Mouse (Mus musculus): ENCODE measurements at regions not wholly inside any gene's neighbourhood (a gene's known extent, or its start where the extent isn't known, plus 50 kb on each side); places are given as distances from the start of the nearest gene placed in this dataset.

DNA sequence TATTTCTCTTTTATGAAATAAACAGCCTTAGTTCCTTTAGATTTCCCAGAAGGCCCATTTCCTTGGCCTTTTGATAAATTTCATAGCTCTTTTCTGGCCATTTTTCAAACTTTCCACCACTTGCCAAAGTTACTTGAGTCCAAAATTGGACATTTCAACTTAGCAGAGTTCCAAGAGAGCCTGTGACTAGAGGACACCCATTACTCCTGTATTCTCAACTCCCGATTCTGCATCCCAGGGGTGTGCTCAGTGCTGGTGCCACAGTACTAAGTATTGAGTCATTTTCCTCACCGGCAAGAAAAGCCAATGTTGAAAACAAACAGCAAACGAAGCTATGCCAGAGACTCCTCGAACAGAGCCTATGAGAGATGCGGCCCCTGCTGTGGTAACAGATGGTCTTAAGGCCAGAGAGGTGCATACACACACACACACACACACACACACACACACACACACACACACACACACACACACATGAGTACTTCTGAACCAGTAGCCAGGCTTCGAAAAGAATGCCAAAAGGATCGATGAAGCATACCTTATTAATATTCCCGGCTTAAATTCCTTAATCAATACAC lies 126.5 kb downstream of the Tmx1 start:
- peaks cover 7% of the 10 kb centered on the region; the same call in 1 of the 2 replicates for H3K4me1 ChIP-seq (ENCODE audit: control insufficient read depth, insufficient read depth, low read length)
- ATAC-seq (ENCODE audit: low FRiP score, low read depth) (no peak), DNase-seq (ENCODE audit: low spot score) (peak; percentile 38)
- WGBS: 77% methylated on average over 8 of the region's 8 CpGs
- no peak for TF ChIP-seq POLR2A (IDR thresholded peaks at IDR 0.05; ENCODE audit: borderline replicate concordance, extremely low read depth, insufficient read depth, insufficient read length)
- no peaks in the 10 kb centered on the region for H3K36me3 ChIP-seq (ENCODE audit: control insufficient read depth, insufficient read depth, low read length)
- H3K4me3 ChIP-seq (replicated peaks; ENCODE audit: low read length): no peak overlapping the region
- H3K4me2 ChIP-seq (replicated peaks; ENCODE audit: low read depth, low read length, severe bottlenecking): no peak overlapping the region
- no peaks in the 10 kb centered on the region for H3K27me3 ChIP-seq (ENCODE audit: control insufficient read depth, insufficient read depth, low read length)
- H3K9me3 ChIP-seq (ENCODE audit: control insufficient read depth, low read length): 0 out of 2 replicates have a peak, but pooled peaks cover 3% of the 10 kb centered on the region
- no peak overlapping the region for H3K27ac ChIP-seq (replicated peaks; ENCODE audit: low read depth, low read length)
- no peak overlapping the region for H3K9ac ChIP-seq (ENCODE audit: low read depth, low read length, severe bottlenecking)

DNA sequence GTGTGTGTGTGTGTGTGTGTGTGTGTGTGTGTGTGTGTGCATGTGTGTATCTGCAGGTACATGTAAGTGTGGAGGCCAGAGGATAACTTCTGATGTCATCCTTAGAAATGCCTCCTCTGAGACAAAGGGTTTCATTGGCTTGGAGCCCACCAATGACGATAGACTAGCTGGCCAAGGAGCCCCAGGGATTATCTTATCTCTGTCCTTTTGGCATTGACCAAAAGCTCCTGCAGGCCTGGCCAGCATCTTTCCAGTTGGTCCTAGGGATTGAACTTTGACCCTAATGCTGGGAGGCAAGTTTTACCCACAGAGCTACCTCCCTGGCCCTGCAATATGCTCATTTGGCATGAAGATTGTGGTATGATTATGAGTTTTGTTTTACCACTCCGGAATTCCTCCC lies 133.3 kb downstream of the Tmx1 start:
- no peak for ATAC-seq (ENCODE audit: low FRiP score, low read depth)
- Histone ChIP-seq H3K27ac (replicated peaks; ENCODE audit: low read depth, low read length) (no peak overlapping the region), H3K27me3 (ENCODE audit: control insufficient read depth, insufficient read depth, low read length) (no peaks in the 10 kb centered on the region), H3K4me1 (ENCODE audit: control insufficient read depth, insufficient read depth, low read length) (0 out of 2 replicates have a peak, but pooled peaks cover 5% of the 10 kb centered on the region), H3K9me3 (ENCODE audit: control insufficient read depth, low read length) (0 out of 2 replicates have a peak, but pooled peaks cover 3% of the 10 kb centered on the region), H3K36me3 (ENCODE audit: control insufficient read depth, insufficient read depth, low read length) (no peaks in the 10 kb centered on the region), H3K4me2 (replicated peaks; ENCODE audit: low read depth, low read length, severe bottlenecking) (no peak overlapping the region), H3K4me3 (replicated peaks; ENCODE audit: low read length) (no peak overlapping the region), H3K9ac (ENCODE audit: low read depth, low read length, severe bottlenecking) (no peak overlapping the region)
- 84% methylated on average over 2 of the region's 2 CpGs for WGBS
- no peak for DNase-seq (ENCODE audit: low spot score)
- no peak for TF ChIP-seq POLR2A (IDR thresholded peaks at IDR 0.05; ENCODE audit: borderline replicate concordance, extremely low read depth, insufficient read depth, insufficient read length)

DNA sequence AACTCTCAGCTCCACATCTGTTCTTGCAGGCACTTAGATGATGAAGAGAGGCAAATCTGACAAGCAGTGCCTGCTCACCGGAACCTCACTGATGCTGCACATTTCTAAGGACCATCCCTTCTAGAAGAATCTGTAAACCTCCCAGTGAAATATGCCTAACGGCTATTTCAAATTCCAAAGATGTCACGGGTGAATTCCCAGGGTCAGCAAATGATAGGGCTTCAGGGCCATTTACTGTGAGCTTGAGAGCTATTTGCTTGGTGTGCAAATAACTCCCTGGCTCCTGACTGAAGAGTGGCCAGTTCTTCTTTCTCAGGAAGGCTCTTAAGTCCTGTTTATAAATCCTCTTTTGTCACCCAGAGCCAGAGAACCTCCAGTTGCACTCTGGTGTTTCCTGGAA lies 135.3 kb downstream of the Tmx1 start:
- Histone ChIP-seq H3K9me3 (ENCODE audit: control insufficient read depth, low read length) (no peaks in the 10 kb centered on the region), H3K27me3 (ENCODE audit: control insufficient read depth, insufficient read depth, low read length) (no peaks in the 10 kb centered on the region), H3K4me3 (replicated peaks; ENCODE audit: low read length) (no peak overlapping the region), H3K9ac (ENCODE audit: low read depth, low read length, severe bottlenecking) (no peak overlapping the region), H3K4me2 (replicated peaks; ENCODE audit: low read depth, low read length, severe bottlenecking) (no peak overlapping the region), H3K4me1 (ENCODE audit: control insufficient read depth, insufficient read depth, low read length) (0 out of 2 replicates have a peak, but pooled peaks cover 5% of the 10 kb centered on the region), H3K27ac (replicated peaks; ENCODE audit: low read depth, low read length) (no peak overlapping the region), H3K36me3 (ENCODE audit: control insufficient read depth, insufficient read depth, low read length) (no peaks in the 10 kb centered on the region)
- no peak for TF ChIP-seq POLR2A (IDR thresholded peaks at IDR 0.05; ENCODE audit: borderline replicate concordance, extremely low read depth, insufficient read depth, insufficient read length)
- ATAC-seq (ENCODE audit: low FRiP score, low read depth) (no peak), DNase-seq (ENCODE audit: low spot score) (no peak)
- 45% methylated on average over 3 of the region's 3 CpGs for WGBS

- peak; percentile 34 for DNase-seq (ENCODE audit: low spot score)
- H3K9ac ChIP-seq (ENCODE audit: low read depth, low read length, severe bottlenecking): no peak overlapping the region
- no peak overlapping the region for H3K27ac ChIP-seq (replicated peaks; ENCODE audit: low read depth, low read length)
- 0 out of 2 replicates have a peak, but pooled peaks cover 5% of the 10 kb centered on the region for H3K4me1 ChIP-seq (ENCODE audit: control insufficient read depth, insufficient read depth, low read length)
- WGBS: 75% methylated on average over 2 of the region's 2 CpGs
- ATAC-seq (ENCODE audit: low FRiP score, low read depth): no peak
- H3K4me3 ChIP-seq (replicated peaks; ENCODE audit: low read length): no peak overlapping the region
- TF ChIP-seq POLR2A (IDR thresholded peaks at IDR 0.05; ENCODE audit: borderline replicate concordance, extremely low read depth, insufficient read depth, insufficient read length): no peak
- H3K27me3 ChIP-seq (ENCODE audit: control insufficient read depth, insufficient read depth, low read length): no peaks in the 10 kb centered on the region
- no peaks in the 10 kb centered on the region for H3K36me3 ChIP-seq (ENCODE audit: control insufficient read depth, insufficient read depth, low read length)
- H3K4me2 ChIP-seq (replicated peaks; ENCODE audit: low read depth, low read length, severe bottlenecking): no peak overlapping the region
- H3K9me3 ChIP-seq (ENCODE audit: control insufficient read depth, low read length): no peaks in the 10 kb centered on the region
Measured at GRCm38 (mm10) chr12:70589315-70589742, 136.4 kb downstream of the Tmx1 start.

DNA sequence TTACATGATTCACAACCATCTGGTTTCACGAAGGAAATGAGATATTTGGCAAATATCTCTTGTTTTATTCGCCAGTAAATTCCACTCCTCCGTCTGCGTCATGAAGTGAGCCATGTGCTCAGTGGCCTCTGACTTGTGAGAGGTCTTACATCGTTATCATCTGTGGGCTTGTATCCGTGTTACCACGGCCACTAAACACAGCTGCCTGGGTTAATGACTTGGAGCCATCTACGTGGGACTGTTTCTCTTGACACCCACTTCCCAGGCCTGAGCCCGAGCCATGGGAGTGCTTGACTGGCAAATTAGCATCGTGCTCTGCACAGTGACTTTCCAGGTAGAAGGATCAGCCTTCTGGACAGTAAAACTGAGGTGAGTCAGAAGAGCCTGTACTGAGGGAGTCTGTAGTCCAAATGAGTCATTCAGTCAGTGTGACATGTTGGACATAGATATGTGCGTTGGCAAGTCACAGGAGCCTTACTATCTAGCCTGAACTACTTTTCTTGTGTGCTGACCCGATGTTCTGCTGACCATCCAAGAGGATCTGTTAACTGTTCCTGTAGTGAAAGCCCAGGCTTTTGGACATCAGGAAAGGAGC lies 137.7 kb downstream of the Tmx1 start:
- TF ChIP-seq POLR2A (IDR thresholded peaks at IDR 0.05; ENCODE audit: borderline replicate concordance, extremely low read depth, insufficient read depth, insufficient read length): no peak
- H3K9ac ChIP-seq (ENCODE audit: low read depth, low read length, severe bottlenecking): no peak overlapping the region
- H3K4me3 ChIP-seq (replicated peaks; ENCODE audit: low read length): no peak overlapping the region
- no peaks in the 10 kb centered on the region for H3K27me3 ChIP-seq (ENCODE audit: control insufficient read depth, insufficient read depth, low read length)
- H3K4me2 ChIP-seq (replicated peaks; ENCODE audit: low read depth, low read length, severe bottlenecking): no peak overlapping the region
- H3K4me1 ChIP-seq (ENCODE audit: control insufficient read depth, insufficient read depth, low read length): 0 out of 2 replicates have a peak, but pooled peaks cover 5% of the 10 kb centered on the region
- WGBS: 43% methylated on average over 12 of the region's 12 CpGs
- no peak for DNase-seq (ENCODE audit: low spot score)
- H3K9me3 ChIP-seq (ENCODE audit: control insufficient read depth, low read length): no peaks in the 10 kb centered on the region
- H3K27ac ChIP-seq (replicated peaks; ENCODE audit: low read depth, low read length): no peak overlapping the region
- no peaks in the 10 kb centered on the region for H3K36me3 ChIP-seq (ENCODE audit: control insufficient read depth, insufficient read depth, low read length)
- ATAC-seq (ENCODE audit: low FRiP score, low read depth): peak; percentile 65; the same call in 1 of the 2 replicates

Measured in limb, embryonic 14.5 days (tissue).